13 mouse cellular contexts compared by ENCODE assay signal in the genomic region with DNA sequence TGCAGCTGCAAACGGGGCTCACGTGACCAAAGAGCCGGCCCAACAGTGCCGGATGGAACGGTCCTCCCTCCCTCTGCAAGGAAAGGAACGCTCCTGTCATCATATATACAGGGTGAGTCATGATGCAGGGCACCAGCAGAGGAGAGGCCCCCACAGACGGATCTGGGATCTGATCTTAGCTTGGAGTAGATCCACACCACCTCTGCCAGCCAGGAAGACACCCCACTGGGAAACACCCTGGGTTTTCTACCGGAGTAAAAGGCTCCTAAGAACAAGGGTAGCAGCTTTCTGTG. TPM values are rescaled to one million over a fixed set of nuclear protein-coding genes. Genes with fewer than 3 reads are reported as not detected.
DNase-seq lines count a peak whose midpoint lies in the region; ATAC-seq and TF ChIP-seq lines count a peak whose summit lies in the region.
"Had no signal": no experiment of that assay in that cellular context is flagged by ENCODE, and none has a peak within 500 bp of the region (broad histone marks: within the 10 kb centered on the region; RNA-seq: fewer than 3 reads in every experiment).

No protein-coding gene starts in this region.

- H3K4me2 ChIP-seq in midbrain, embryonic 11.5 days, result no peak overlapping the region
- no peak overlapping the region for H3K4me2 ChIP-seq in midbrain, embryonic 15.5 days
- H3K4me2 ChIP-seq: embryonic facial prominence, embryonic 12.5 days; midbrain, embryonic 12.5 days had no signal

- H3K79me2 ChIP-seq in C2C12 (ENCODE audit: control insufficient read depth, insufficient read depth), result no peaks in the 10 kb centered on the region

- H3K9ac ChIP-seq in midbrain, embryonic 11.5 days (ENCODE audit: low read length), result no peak overlapping the region
- no peak overlapping the region for H3K9ac ChIP-seq in midbrain, embryonic 15.5 days
- H3K9ac ChIP-seq: embryonic facial prominence, embryonic 12.5 days; midbrain, embryonic 12.5 days had no signal

- no peaks in the 10 kb centered on the region for H3K27me3 ChIP-seq in midbrain, embryonic 11.5 days (ENCODE audit: control insufficient read depth, insufficient read depth, low read length)
- H3K27me3 ChIP-seq in midbrain, embryonic 15.5 days (replicated peaks), result no peaks in the 10 kb centered on the region
- H3K27me3 ChIP-seq in C2C12 (ENCODE audit: control insufficient read depth, insufficient read depth, insufficient read length), result no peaks in the 10 kb centered on the region
- H3K27me3 ChIP-seq in thymus, adult 2 months (ENCODE audit: control insufficient read depth, insufficient read depth, low read length), result no peaks in the 10 kb centered on the region
- H3K27me3 ChIP-seq: CH12.LX; embryonic facial prominence, embryonic 12.5 days; midbrain, embryonic 12.5 days had no signal

- no peak overlapping the region for H3K4me3 ChIP-seq in midbrain, embryonic 11.5 days (ENCODE audit: low read depth, low read length)
- no peak overlapping the region for H3K4me3 ChIP-seq in midbrain, embryonic 15.5 days
- H3K4me3 ChIP-seq in C2C12 (ENCODE audit: insufficient read depth, poor library complexity, severe bottlenecking), result no peak overlapping the region
- no peak overlapping the region for H3K4me3 ChIP-seq in thymus, adult 2 months (ENCODE audit: control insufficient read depth, insufficient read depth, low read length)
- H3K4me3 ChIP-seq: embryonic facial prominence, embryonic 12.5 days; heart, embryonic 10.5 days; midbrain, embryonic 12.5 days had no signal

- no peak overlapping the region for H3ac ChIP-seq in C2C12 (ENCODE audit: control insufficient read depth, insufficient read length, low read depth)

- TF ChIP-seq CTCF in C2C12 (IDR thresholded peaks at IDR 0.05; ENCODE audit: control insufficient read depth, insufficient read depth, insufficient read length), result no peak
- TF ChIP-seq CTCF in thymus, adult 2 months (IDR thresholded peaks at IDR 0.05; ENCODE audit: borderline replicate concordance, control insufficient read depth, extremely low read depth, insufficient read depth, low read length, poor library complexity), result no peak

- H3K4me1 ChIP-seq in midbrain, embryonic 11.5 days (ENCODE audit: control insufficient read depth, insufficient read depth, low read length), result no peaks in the 10 kb centered on the region
- peaks cover 11% of the 10 kb centered on the region; the same call in 1 of the 2 replicates for H3K4me1 ChIP-seq in midbrain, embryonic 15.5 days
- H3K4me1 ChIP-seq in thymus, adult 2 months (replicated peaks; ENCODE audit: control insufficient read depth, insufficient read depth, low read length), result peaks cover 83% of the 10 kb centered on the region
- H3K4me1 ChIP-seq: embryonic facial prominence, embryonic 12.5 days; midbrain, embryonic 12.5 days had no signal

- WGBS in midbrain, embryonic 11.5 days, result 81% methylated on average over 8 of the region's 8 CpGs
- WGBS in midbrain, embryonic 15.5 days, result 75% methylated on average over 8 of the region's 8 CpGs
- 78% methylated on average over 8 of the region's 8 CpGs for WGBS in thymus, adult 2 months

- intact Hi-C loops in gastrocnemius, postnatal 14 days (cut with DNase I; ENCODE audit: low total_unique reads), result no loop called here
- intact Hi-C loops in gastrocnemius, postnatal 36 days (cut with DNase I), result loop anchor here (1.0 kb wide), 1 partner anchor 90 kb away; the partner anchor contains the start of gene Znrf1

- DNase-seq in gastrocnemius, postnatal 14 days, result peak; percentile 8
- DNase-seq in gastrocnemius, postnatal 36 days, result no peak
- DNase-seq in midbrain, embryonic 11.5 days (ENCODE audit: low spot score, missing footprints), result peak; percentile 33
- DNase-seq in brain, adult 2 months (ENCODE audit: low read depth, low spot score), result peak; percentile 89
- no peak for DNase-seq in thymus, adult 2 months
- DNase-seq in adrenal gland, adult 18-20 months (ENCODE audit: low spot score in 2 of 2), result no peak

- no peak for TF ChIP-seq POLR2A in thymus, adult 2 months (IDR thresholded peaks at IDR 0.05; ENCODE audit: control insufficient read depth, extremely low read depth, insufficient read depth, low read length, poor library complexity)

- no peaks in the 10 kb centered on the region for H3K36me3 ChIP-seq in midbrain, embryonic 11.5 days (ENCODE audit: control insufficient read depth, insufficient read depth, low read length)
- no peaks in the 10 kb centered on the region for H3K36me3 ChIP-seq in midbrain, embryonic 15.5 days (replicated peaks)
- H3K36me3 ChIP-seq in C2C12 (ENCODE audit: control insufficient read depth, insufficient read depth), result peaks cover 14% of the 10 kb centered on the region
- peaks cover 20% of the 10 kb centered on the region for H3K36me3 ChIP-seq in thymus, adult 2 months (ENCODE audit: control insufficient read depth, insufficient read depth, low read length)

- H3K79me3 ChIP-seq in C2C12 (ENCODE audit: low read depth), result no peaks in the 10 kb centered on the region

- no peaks in the 10 kb centered on the region for H3K9me3 ChIP-seq in midbrain, embryonic 11.5 days (ENCODE audit: control insufficient read depth, low read length)
- H3K9me3 ChIP-seq in midbrain, embryonic 15.5 days, result no peaks in the 10 kb centered on the region
- H3K9me3 ChIP-seq: embryonic facial prominence, embryonic 12.5 days; heart, embryonic 10.5 days; midbrain, embryonic 12.5 days had no signal

- ATAC-seq in midbrain, embryonic 11.5 days (ENCODE audit: low FRiP score), result no peak
- ATAC-seq in midbrain, embryonic 15.5 days (replicated peaks), result no peak
- ATAC-seq: hindbrain, postnatal 0 days had no signal

- H3K27ac ChIP-seq in midbrain, embryonic 11.5 days (ENCODE audit: low read depth, low read length), result no peak overlapping the region
- no peak overlapping the region for H3K27ac ChIP-seq in midbrain, embryonic 15.5 days
- no peak overlapping the region for H3K27ac ChIP-seq in thymus, adult 2 months (ENCODE audit: control insufficient read depth, insufficient read depth, low read length)
- H3K27ac ChIP-seq: embryonic facial prominence, embryonic 12.5 days; heart, embryonic 10.5 days; hindbrain, postnatal 0 days; midbrain, embryonic 12.5 days had no signal

TF ChIP-seq in C2C12, 6 proteins besides CTCF, POLR2A, EP300 and RAD21:
- TF ChIP-seq CEBPB (IDR thresholded peaks at IDR 0.05; ENCODE audit: low read depth) (no peak), USF1 (IDR thresholded peaks at IDR 0.05; ENCODE audit: low read depth) (peak; percentile 98)

RNA-seq across cellular contexts. Expression of gene Ldhd, which starts 3.7 kb away (rescaled TPM):
- total RNA-seq in gastrocnemius, postnatal 14 days (2021), result 10 to 100 TPM; 14.1 to 16.0 TPM
- total RNA-seq in gastrocnemius, postnatal 36 days (2021), result 10 to 100 TPM; 32.4 to 34.9 TPM
- 0.19 and 0.22 TPM in 2 replicates for polyA plus RNA-seq in midbrain, embryonic 11.5 days (2014; fragmentation: Nextera tagmentation; extraction: Ambion mirVana)
- 0.71 and 0.82 TPM in 2 replicates for polyA plus RNA-seq in midbrain, embryonic 15.5 days (2015; fragmentation: Nextera tagmentation; extraction: Ambion mirVana)
- 0.06 TPM for polyA plus RNA-seq in C2C12 (2012; fragmentation: generic; extraction: Trizol)
- 10.4 and 10.7 TPM in 2 replicates for polyA plus RNA-seq in thymus, adult 2 months (2012; rRNA removed)
- 100 to 1,000 TPM in 1 of 2 experiments, 10 to 100 TPM in 1; 65.1 to 101 TPM for total RNA-seq in adrenal gland, adult 18-20 months (2021)

RNA-seq across cellular contexts. Expression of gene Zfp1, which starts 16.7 kb away (rescaled TPM):
- 1 to 10 TPM; 7.4 to 8.4 TPM for total RNA-seq in gastrocnemius, postnatal 14 days (2021)
- 1 to 10 TPM; 6.8 to 9.2 TPM for total RNA-seq in gastrocnemius, postnatal 36 days (2021)
- polyA plus RNA-seq in midbrain, embryonic 11.5 days (2014; fragmentation: Nextera tagmentation; extraction: Ambion mirVana), result 23.8 and 25.6 TPM in 2 replicates
- polyA plus RNA-seq in midbrain, embryonic 15.5 days (2015; fragmentation: Nextera tagmentation; extraction: Ambion mirVana), result 29.1 and 30.0 TPM in 2 replicates
- 4.7 TPM for polyA plus RNA-seq in C2C12 (2012; fragmentation: generic; extraction: Trizol)
- polyA plus RNA-seq in thymus, adult 2 months (2012; rRNA removed), result 10.3 and 11.1 TPM in 2 replicates
- total RNA-seq in adrenal gland, adult 18-20 months (2021), result 1 to 10 TPM; 6.4 to 6.5 TPM

Comparison
In these comparisons a context has a peak if more than half of its experiments do, and no peak if none do; other contexts are left out.
1. DNase-seq: peak in gastrocnemius, postnatal 14 days (single experiment), midbrain, embryonic 11.5 days (single experiment) and brain, adult 2 months (single experiment); none in gastrocnemius, postnatal 36 days (0 of 2), thymus, adult 2 months (single experiment) and adrenal gland, adult 18-20 months (0 of 2).